Mouse (Mus musculus) C2C12 (cell line): Measurements from ENCODE around the gene Hfm1.

Experiments used
- CTCF ChIP-seq: IDR thresholded peaks from one replicate; pipeline ENCODE4 v1.5.1; 2011; ENCODE audit not compliant: control insufficient read depth, insufficient read depth, insufficient read length
- MYOD1 ChIP-seq: IDR thresholded peaks from one replicate; pipeline ENCODE4 v1.6.1; 2011; ENCODE audit warnings: low read depth; ENCODE audit not compliant: control insufficient read depth, insufficient read length

DNA sequence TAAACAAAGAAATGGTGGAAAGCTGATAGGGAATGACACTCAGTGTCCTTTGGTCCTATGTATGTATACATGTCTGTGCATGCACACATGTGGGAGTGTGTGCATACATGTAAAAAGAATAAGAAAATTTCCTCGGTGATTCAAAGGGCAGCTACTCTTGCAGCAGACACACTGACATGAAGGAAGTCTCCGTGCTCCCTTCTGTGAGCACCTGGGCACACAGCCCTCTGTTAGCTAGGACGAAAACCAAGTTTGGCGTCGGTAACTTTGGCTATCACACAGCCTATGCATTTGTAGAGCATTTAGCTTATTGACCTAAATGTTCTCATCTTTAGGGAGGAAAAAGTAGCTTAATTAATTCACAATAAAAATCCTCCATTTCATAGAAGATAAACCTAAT is 101.4 kb downstream of the Hfm1 start:
- TF ChIP-seq CTCF (no peak), MYOD1 (no peak)
